Mouse (Mus musculus) CD8-positive naive resting alpha-beta T cell, adult 57 days (primary cell): Measurements from ENCODE around the gene 4930404N11Rik. TPM values are rescaled to one million over a fixed set of nuclear protein-coding genes. Genes with fewer than 3 reads are reported as not detected.

ENCODE experiments used
- total RNA-seq: library from RNA; stranded (reverse); gene quantifications from one replicate; pipeline ENCODE4 v1.2.4, GENCODE M21; 2023

Gene 4930404N11Rik
- total RNA-seq: 5.7 TPM

DNA sequence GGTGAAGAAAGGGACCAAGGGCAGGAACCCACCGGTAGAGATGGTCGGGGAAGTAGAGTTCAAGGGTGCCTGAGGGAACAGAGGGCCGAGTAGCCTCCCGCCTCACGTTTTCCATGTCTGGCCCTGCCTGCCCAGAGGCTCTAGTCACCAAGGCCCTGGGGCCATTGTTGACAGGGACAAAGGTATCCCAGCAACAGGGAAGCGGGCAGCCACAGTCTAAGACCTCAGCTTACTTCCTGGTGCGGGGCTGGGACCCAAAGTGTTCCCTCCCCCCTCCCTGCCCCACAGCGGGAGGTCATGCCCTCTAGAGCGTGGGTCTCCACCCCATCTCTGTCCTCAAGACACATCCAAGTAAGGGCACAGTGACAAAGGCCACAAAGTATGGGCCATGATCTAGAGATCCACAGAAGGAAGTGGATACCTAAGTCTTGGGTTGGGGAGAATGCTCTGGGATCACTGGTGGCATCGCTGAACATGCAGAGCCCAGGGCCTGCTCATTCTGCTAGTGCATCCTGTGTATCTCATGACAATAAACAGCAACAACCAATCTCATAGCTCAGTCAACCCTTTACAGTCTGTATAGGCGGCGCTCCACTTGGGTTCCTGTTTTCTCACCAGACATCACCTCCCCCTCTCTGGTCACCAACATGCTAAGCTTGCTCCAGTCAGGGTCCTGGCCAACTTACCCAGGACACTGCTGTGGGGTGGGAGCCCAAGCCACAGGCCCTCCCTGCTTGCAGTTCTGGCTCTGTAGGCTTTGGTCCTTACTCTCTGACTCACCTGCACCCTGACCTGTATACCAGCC lies at the start of gene 4930404N11Rik:
Gene 4930404N11Rik, minus strand, starts transcription at position 145 of the 805 bp plus-strand sequence.

GRCm38 (mm10) chr10:81392781-81393185 lies 27.2 kb upstream of the 4930404N11Rik start, which contains the start of gene Smim24:
Gene Smim24 (plus strand): TSS chr10:81393051.

GRCm38 (mm10) chr10:81388505-81389055 lies 23.0 kb upstream of the 4930404N11Rik start, which contains the start of gene Gm48552:
Gene Gm48552 (plus strand): TSS chr10:81389005.

DNA sequence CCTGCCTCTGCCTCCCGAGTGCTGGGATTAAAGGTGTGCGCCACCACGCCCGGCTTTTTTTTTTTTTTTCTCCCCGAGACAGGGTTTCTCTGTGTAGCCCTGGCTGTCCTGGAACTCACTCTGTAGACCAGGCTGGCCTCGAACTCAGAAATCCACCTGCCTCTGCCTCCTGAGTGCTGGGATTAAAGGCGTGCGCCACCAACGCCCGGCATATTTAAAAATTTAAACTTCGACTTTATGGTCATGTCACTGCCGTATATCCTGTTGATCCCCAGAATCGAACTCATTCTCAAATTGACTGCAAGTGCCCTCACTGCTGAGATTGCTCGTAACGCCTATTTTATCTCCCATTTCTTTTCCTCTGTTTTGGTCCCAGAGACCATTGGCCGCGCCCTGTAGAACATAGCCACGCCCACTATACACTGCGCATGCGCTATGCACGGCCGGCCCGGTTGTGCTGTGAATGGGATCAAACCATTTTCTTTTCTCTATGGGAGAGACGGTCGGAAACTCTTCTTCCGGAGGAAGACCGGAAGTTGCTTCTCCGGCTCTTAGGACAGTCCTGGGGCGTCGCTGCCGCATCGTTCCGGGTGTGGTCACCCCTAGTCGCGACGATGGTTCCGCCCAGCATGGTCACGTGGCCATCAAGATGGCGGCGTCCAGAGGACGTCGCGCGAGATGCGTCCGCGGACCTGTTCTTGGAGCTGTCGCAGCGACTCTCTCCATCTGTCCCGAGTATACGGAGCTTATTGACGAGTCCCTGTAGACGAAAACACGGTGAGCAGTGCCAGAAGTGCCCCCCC lies 18.4 kb upstream of the 4930404N11Rik start, which contains the start of the genes Dohh and Gm48551:
Gene Dohh, plus strand, starts transcription at position 627 of the 803 bp plus-strand sequence.
Gene Gm48551, plus strand, starts transcription at position 665 of the 803 bp plus-strand sequence.

DNA sequence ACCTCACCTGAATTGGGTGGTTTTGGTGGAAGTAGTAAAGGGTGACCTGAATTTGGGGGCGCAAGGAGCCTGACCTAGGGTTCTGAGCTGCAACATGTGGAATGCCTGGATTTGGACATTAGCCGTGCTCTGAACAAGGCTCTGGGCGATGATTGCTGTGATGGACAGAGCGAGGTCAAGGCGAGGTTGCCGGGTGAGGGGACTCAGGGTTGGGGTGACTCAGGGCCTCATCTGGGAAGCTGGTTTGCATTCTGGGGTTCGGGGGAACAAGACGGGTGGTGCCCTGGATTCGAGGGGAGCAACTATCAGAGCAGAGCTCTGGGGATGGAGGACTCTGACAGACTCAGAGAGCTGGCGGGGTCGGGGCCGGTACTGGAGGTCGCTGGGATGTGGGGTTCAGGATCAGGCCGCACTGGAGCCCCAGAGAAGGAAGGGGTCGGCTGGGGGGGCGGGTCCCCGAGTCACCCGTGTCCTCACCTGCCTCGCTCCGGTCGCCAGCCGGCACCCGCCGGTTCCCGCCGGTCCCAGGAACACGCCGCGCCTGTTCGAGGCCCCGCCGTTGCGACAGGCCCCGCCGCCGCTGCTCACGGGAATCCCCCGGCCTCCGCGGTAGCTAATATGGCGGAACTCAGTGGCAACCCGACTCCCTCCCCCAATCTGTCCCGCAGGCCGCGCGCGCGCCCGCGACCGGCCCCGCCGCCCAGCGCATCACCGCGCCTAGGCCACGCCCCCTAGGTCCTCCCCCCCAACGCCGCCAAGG lies 12.4 kb upstream of the 4930404N11Rik start, which contains the start of gene Fzr1:
Gene Fzr1, minus strand, starts transcription at position 724 of the 760 bp plus-strand sequence.

GRCm38 (mm10) chr10:81356991-81357844 lies 8.4 kb downstream of the 4930404N11Rik start, which contains the start of gene Mfsd12:
Gene Mfsd12 (plus strand): TSS chr10:81357491.

GRCm38 (mm10) chr10:81350351-81351063 lies 15.1 kb downstream of the 4930404N11Rik start, which contains the start of gene Hmg20b:
Gene Hmg20b (minus strand): TSS chr10:81350480.

DNA sequence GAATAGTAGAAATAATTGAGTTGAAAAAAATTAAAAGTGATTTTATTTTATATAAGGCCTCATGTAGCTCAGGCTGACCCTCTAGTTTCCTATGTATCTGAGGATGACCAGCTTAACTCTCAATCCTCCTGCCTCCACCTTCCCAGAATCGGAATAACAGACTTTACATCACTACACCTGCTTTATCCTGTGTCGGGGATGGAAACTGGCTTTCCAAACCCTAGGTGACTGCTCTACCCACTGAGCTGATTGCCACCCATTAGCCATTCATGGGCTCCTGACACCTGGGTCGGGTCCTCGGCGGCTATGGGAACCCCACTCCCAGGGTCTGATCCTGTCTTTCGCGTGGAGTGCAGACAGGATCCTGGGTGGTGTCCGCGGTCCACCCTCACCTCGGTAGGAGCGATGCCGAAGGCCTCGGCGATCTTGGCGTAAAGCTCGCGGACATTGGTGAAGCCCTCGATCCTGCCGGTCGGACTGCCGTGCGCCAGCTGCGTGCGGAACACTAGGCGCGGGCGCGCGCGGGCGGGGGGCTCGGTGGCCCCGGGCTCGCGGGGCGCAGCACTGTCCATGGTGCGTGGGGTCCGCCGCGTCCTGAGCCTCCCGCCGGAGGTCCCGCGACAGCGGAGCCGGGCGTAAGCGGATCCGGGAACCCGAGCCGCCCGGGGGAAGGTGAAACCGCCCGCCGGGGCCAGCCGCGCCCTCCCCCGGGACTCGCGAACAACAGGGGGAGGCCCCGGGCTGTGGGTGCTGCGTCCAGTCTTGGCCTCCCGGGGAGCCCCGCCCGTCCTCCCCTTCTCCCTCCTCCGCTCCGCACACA lies 22.7 kb downstream of the 4930404N11Rik start, which contains the start of gene Gipc3:
Gene Gipc3, minus strand, starts transcription at position 581 of the 820 bp plus-strand sequence.

GRCm38 (mm10) chr10:81328386-81328785 lies 37.2 kb downstream of the 4930404N11Rik start, which contains the start of gene Tbxa2r:
Gene Tbxa2r (plus strand): TSS chr10:81328731.

GRCm38 (mm10) chr10:81320550-81321347 lies 44.9 kb downstream of the 4930404N11Rik start, which contains the start of gene Cactin:
Gene Cactin (plus strand): TSS chr10:81321103.

Other genes with a start within 250 kb of the 4930404N11Rik start
- 75.4 TPM for gene Zbtb7a, start 230.6 kb downstream of the 4930404N11Rik start, total RNA-seq
- 41.2 TPM for gene Pias4, start 197.9 kb downstream of the 4930404N11Rik start, total RNA-seq
- 2,569 TPM for gene Eef2, start 189.2 kb downstream of the 4930404N11Rik start, total RNA-seq
- 63.4 TPM for gene Dapk3, start 182.8 kb downstream of the 4930404N11Rik start, total RNA-seq
- gene 4930442H23Rik, start 182.0 kb downstream of the 4930404N11Rik start, total RNA-seq: not detected
- gene Nmrk2, start 163.8 kb downstream of the 4930404N11Rik start, total RNA-seq: 0.37 TPM
- 0.12 TPM for gene Atcay, start 135.0 kb downstream of the 4930404N11Rik start, total RNA-seq
- 6.8 TPM for gene Zfr2, start 132.7 kb downstream of the 4930404N11Rik start, total RNA-seq
- gene Matk, start 112.9 kb downstream of the 4930404N11Rik start, total RNA-seq: 21.5 TPM
- gene Mrpl54, start 98.9 kb downstream of the 4930404N11Rik start, total RNA-seq: 123 TPM
- 27.2 TPM for gene Apba3, start 98.9 kb downstream of the 4930404N11Rik start, total RNA-seq
- gene Tjp3, start 74.2 kb downstream of the 4930404N11Rik start, total RNA-seq: 4.8 TPM
- gene Pip5k1c, start 72.9 kb downstream of the 4930404N11Rik start, total RNA-seq: 106 TPM
- 48.0 TPM for gene Cactin, start 44.7 kb downstream of the 4930404N11Rik start, total RNA-seq
- gene Tbxa2r, start 37.1 kb downstream of the 4930404N11Rik start, total RNA-seq: 39.9 TPM
- not detected for gene Gipc3, start 22.6 kb downstream of the 4930404N11Rik start, total RNA-seq
- 41.6 TPM for gene Hmg20b, start 15.3 kb downstream of the 4930404N11Rik start, total RNA-seq
- gene Mfsd12, start 8.3 kb downstream of the 4930404N11Rik start, total RNA-seq: 4.8 TPM
- 30.6 TPM for gene Fzr1, start 12.7 kb upstream of the 4930404N11Rik start, total RNA-seq
- gene Dohh, start 18.6 kb upstream of the 4930404N11Rik start, total RNA-seq: 44.9 TPM
- gene Gm48551, start 18.6 kb upstream of the 4930404N11Rik start, total RNA-seq: 5.8 TPM
- gene Gm48552, start 23.2 kb upstream of the 4930404N11Rik start, total RNA-seq: 4.2 TPM
- gene Smim24, start 27.2 kb upstream of the 4930404N11Rik start, total RNA-seq: 5.3 TPM
- 20.7 TPM for gene Nfic, start 89.8 kb upstream of the 4930404N11Rik start, total RNA-seq
- not detected for gene Celf5, start 116.9 kb upstream of the 4930404N11Rik start, total RNA-seq
- 216 TPM for gene Ncln, start 130.6 kb upstream of the 4930404N11Rik start, total RNA-seq
- 131 TPM for gene S1pr4, start 134.3 kb upstream of the 4930404N11Rik start, total RNA-seq
- 20.8 TPM for gene Gna15, start 158.4 kb upstream of the 4930404N11Rik start, total RNA-seq
- gene Gna11, start 179.4 kb upstream of the 4930404N11Rik start, total RNA-seq: 22.9 TPM
- 523 TPM for gene Aes, start 193.7 kb upstream of the 4930404N11Rik start, total RNA-seq
- gene Tle2, start 208.7 kb upstream of the 4930404N11Rik start, total RNA-seq: 5.9 TPM
- gene Tle6, start 235.3 kb upstream of the 4930404N11Rik start, total RNA-seq: 1.9 TPM
- gene BC025920, start 240.5 kb upstream of the 4930404N11Rik start, total RNA-seq: 4.9 TPM